Mouse (Mus musculus): ENCODE results near the gene Tmbim7.
"Not testable (repeated sequence)": the region's sequence is repeated elsewhere in the genome, so short reads cannot be mapped to it uniquely, and the experiment has no call there.

Gene Tmbim7

GRCm38 (mm10) chr5:3648206-3648848 is 2.7 kb upstream of the Tmbim7 start:
- H3K27me3 ChIP-seq (ENCODE audit: insufficient read depth, low read length) = no peaks in the 10 kb centered on the region
- no peak for TF ChIP-seq POU5F1 (IDR thresholded peaks at IDR 0.05; ENCODE audit: borderline replicate concordance, low read length)
- TF ChIP-seq NANOG (IDR thresholded peaks at IDR 0.05; ENCODE audit: borderline replicate concordance, low read length) = no peak
- no peak for TF ChIP-seq CTCF (conservative IDR thresholded peaks at IDR 0.05; ENCODE audit: low read length)
- H3K9me3 ChIP-seq (ENCODE audit: low read length) = peaks cover 6% of the 10 kb centered on the region
- peaks cover 15% of the 10 kb centered on the region for H3K4me1 ChIP-seq (replicated peaks; ENCODE audit: low read depth, low read length)
- H3K36me3 ChIP-seq (ENCODE audit: insufficient read depth, low read length) = peaks cover 24% of the 10 kb centered on the region
- no peak overlapping the region for H3K4me3 ChIP-seq (replicated peaks; ENCODE audit: low read length)

DNA sequence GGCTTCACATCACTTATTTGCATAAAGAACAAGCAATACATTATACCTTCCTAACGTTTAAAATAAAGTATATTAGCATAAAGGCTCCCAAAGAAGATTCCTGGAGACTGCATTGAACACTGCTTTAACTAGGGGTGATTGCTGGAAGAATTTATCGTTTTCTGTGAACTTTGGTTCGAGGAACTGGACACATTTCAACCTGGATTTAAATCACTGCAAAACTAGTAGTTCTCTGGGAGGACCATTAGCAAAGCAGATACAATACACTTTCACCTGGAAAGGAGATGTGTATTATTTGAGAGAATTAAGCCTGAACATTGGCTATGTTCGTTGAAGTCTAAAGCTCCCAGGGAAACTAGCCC is 2.2 kb upstream of the Tmbim7 start:
- peaks cover 15% of the 10 kb centered on the region for H3K4me1 ChIP-seq (replicated peaks; ENCODE audit: low read depth, low read length)
- H3K36me3 ChIP-seq (ENCODE audit: insufficient read depth, low read length) = peaks cover 20% of the 10 kb centered on the region
- TF ChIP-seq CTCF (conservative IDR thresholded peaks at IDR 0.05; ENCODE audit: low read length) (no peak), POU5F1 (IDR thresholded peaks at IDR 0.05; ENCODE audit: borderline replicate concordance, low read length) (no peak), NANOG (IDR thresholded peaks at IDR 0.05; ENCODE audit: borderline replicate concordance, low read length) (no peak)
- no peaks in the 10 kb centered on the region for H3K27me3 ChIP-seq (ENCODE audit: insufficient read depth, low read length)
- H3K4me3 ChIP-seq (replicated peaks; ENCODE audit: low read length) = no peak overlapping the region
- peaks cover 11% of the 10 kb centered on the region for H3K9me3 ChIP-seq (ENCODE audit: low read length)

GRCm38 (mm10) chr5:3651621-3652020 is 640 bp downstream of the Tmbim7 start:
- peaks cover 6% of the 10 kb centered on the region for H3K4me1 ChIP-seq (replicated peaks; ENCODE audit: low read depth, low read length)
- H3K4me3 ChIP-seq (replicated peaks; ENCODE audit: low read length) = no peak overlapping the region
- H3K9me3 ChIP-seq (ENCODE audit: low read length) = peaks cover 22% of the 10 kb centered on the region

DNA sequence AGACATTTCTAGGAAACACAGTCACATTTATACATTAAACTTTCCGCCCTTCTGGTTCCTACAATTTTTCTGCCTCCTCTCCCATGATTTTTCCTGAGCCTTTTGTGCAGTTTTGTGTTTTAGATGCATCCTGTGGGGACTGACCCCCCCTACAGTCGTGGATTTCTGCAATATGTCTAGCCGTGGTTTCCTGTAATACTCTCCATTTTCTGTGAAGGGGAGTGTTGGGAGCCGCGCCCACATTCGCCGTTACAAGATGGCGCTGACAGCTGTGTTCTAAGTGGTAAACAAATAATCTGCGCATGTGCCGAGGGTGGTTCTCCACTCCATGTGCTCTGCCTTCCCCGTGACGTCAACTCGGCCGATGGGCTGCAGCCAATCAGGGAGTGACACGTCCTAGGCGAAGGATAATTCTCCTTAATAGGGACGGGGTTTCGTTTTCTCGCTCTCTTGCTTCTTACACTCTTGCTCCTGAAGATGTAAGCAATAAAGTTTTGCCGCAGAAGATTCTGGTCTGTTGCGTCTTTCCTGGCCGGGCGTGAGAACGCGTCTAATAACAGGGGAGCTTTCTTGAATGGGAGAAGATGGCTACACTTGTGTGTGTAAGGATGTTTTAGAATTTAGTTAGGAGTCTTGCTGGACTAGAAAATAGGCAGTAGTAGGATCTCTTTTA is 2.1 kb downstream of the Tmbim7 start:
- H3K4me3 ChIP-seq (replicated peaks; ENCODE audit: low read length); H3K36me3 ChIP-seq (ENCODE audit: insufficient read depth, low read length); H3K4me1 ChIP-seq (replicated peaks; ENCODE audit: low read depth, low read length); H3K27me3 ChIP-seq (ENCODE audit: insufficient read depth, low read length): not testable (repeated sequence)
- peaks cover 22% of the 10 kb centered on the region for H3K9me3 ChIP-seq (ENCODE audit: low read length)

More at GRCm38 (mm10) chr5:3651621-3652020, 640 bp downstream of the Tmbim7 start:
- no peaks in the 10 kb centered on the region for H3K36me3 ChIP-seq (ENCODE audit: insufficient read depth, low read length)
- TF ChIP-seq NANOG (IDR thresholded peaks at IDR 0.05; ENCODE audit: borderline replicate concordance, low read length) = no peak
- TF ChIP-seq CTCF (conservative IDR thresholded peaks at IDR 0.05; ENCODE audit: low read length) = no peak
- TF ChIP-seq POU5F1 (IDR thresholded peaks at IDR 0.05; ENCODE audit: borderline replicate concordance, low read length) = no peak
- no peaks in the 10 kb centered on the region for H3K27me3 ChIP-seq (ENCODE audit: insufficient read depth, low read length)

- H3K9me3 ChIP-seq (ENCODE audit: low read length) = peaks cover 22% of the 10 kb centered on the region
- no peaks in the 10 kb centered on the region for H3K36me3 ChIP-seq (ENCODE audit: insufficient read depth, low read length)
- H3K27me3 ChIP-seq (ENCODE audit: insufficient read depth, low read length) = no peaks in the 10 kb centered on the region
- no peak overlapping the region for H3K4me3 ChIP-seq (replicated peaks; ENCODE audit: low read length)
- TF ChIP-seq POU5F1 (IDR thresholded peaks at IDR 0.05; ENCODE audit: borderline replicate concordance, low read length) = no peak
- no peak for TF ChIP-seq CTCF (conservative IDR thresholded peaks at IDR 0.05; ENCODE audit: low read length)
- TF ChIP-seq NANOG (IDR thresholded peaks at IDR 0.05; ENCODE audit: borderline replicate concordance, low read length) = no peak
- no peaks in the 10 kb centered on the region for H3K4me1 ChIP-seq (replicated peaks; ENCODE audit: low read depth, low read length)
These were observed 2.8 kb downstream of the Tmbim7 start for GRCm38 (mm10) chr5:3653801-3654200.

DNA sequence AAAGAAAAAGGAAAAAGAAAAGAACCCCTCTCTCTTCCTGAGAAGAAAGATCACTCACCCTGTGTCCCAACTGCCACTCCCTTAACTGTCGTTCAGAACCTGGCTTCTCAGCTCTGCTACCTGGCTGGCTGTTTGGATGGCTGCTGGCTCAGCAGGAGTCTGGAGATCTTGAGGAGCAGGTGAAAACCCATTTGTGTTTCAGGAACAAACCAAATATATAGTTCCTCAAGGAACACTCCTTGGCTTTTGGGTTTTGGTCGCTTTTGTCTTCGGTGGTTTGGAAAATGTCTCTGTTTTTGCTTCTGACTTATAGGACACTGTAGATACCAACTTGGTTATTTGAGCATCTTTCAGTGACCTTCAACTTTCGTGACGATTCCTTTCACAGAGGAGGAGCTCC is 6.1 kb downstream of the Tmbim7 start, which contains the start of gene Gatad1:
Gene Gatad1 (minus strand): TSS at position 101 of the 400 bp plus-strand sequence.
- peaks cover 22% of the 10 kb centered on the region for H3K9me3 ChIP-seq (ENCODE audit: low read length)
- H3K36me3 ChIP-seq (ENCODE audit: insufficient read depth, low read length) = no peaks in the 10 kb centered on the region
- H3K4me1 ChIP-seq (replicated peaks; ENCODE audit: low read depth, low read length) = no peaks in the 10 kb centered on the region
- H3K4me3 ChIP-seq (replicated peaks; ENCODE audit: low read length) = no peak within 1 kb of the TSS
- no peaks in the 10 kb centered on the region for H3K27me3 ChIP-seq (ENCODE audit: insufficient read depth, low read length)
- no peak for TF ChIP-seq POU5F1 (IDR thresholded peaks at IDR 0.05; ENCODE audit: borderline replicate concordance, low read length)
- no peak for TF ChIP-seq CTCF (conservative IDR thresholded peaks at IDR 0.05; ENCODE audit: low read length)
- no peak for TF ChIP-seq NANOG (IDR thresholded peaks at IDR 0.05; ENCODE audit: borderline replicate concordance, low read length)

GRCm38 (mm10) chr5:3665225-3665624 is 14.2 kb downstream of the Tmbim7 start:
- H3K9me3 ChIP-seq (ENCODE audit: low read length) = no peaks in the 10 kb centered on the region
- no peaks in the 10 kb centered on the region for H3K36me3 ChIP-seq (ENCODE audit: insufficient read depth, low read length)
- H3K4me3 ChIP-seq (replicated peaks; ENCODE audit: low read length) = no peak overlapping the region
- no peaks in the 10 kb centered on the region for H3K4me1 ChIP-seq (replicated peaks; ENCODE audit: low read depth, low read length)
- no peaks in the 10 kb centered on the region for H3K27me3 ChIP-seq (ENCODE audit: insufficient read depth, low read length)
- no peak for TF ChIP-seq CTCF (conservative IDR thresholded peaks at IDR 0.05; ENCODE audit: low read length)
- TF ChIP-seq NANOG (IDR thresholded peaks at IDR 0.05; ENCODE audit: borderline replicate concordance, low read length) = no peak
- TF ChIP-seq POU5F1 (IDR thresholded peaks at IDR 0.05; ENCODE audit: borderline replicate concordance, low read length) = no peak

- no peak for TF ChIP-seq CTCF (conservative IDR thresholded peaks at IDR 0.05; ENCODE audit: low read length)
- TF ChIP-seq POU5F1 (IDR thresholded peaks at IDR 0.05; ENCODE audit: borderline replicate concordance, low read length) = no peak
- no peak for TF ChIP-seq NANOG (IDR thresholded peaks at IDR 0.05; ENCODE audit: borderline replicate concordance, low read length)
- H3K9me3 ChIP-seq (ENCODE audit: low read length) = no peaks in the 10 kb centered on the region
- no peak overlapping the region for H3K4me3 ChIP-seq (replicated peaks; ENCODE audit: low read length)
- no peaks in the 10 kb centered on the region for H3K27me3 ChIP-seq (ENCODE audit: insufficient read depth, low read length)
- no peaks in the 10 kb centered on the region for H3K4me1 ChIP-seq (replicated peaks; ENCODE audit: low read depth, low read length)
- no peaks in the 10 kb centered on the region for H3K36me3 ChIP-seq (ENCODE audit: insufficient read depth, low read length)
These were observed 15.6 kb downstream of the Tmbim7 start for GRCm38 (mm10) chr5:3666585-3666984.

Data from E14TG2a.4 (cell line).